Mouse (Mus musculus) retina, postnatal 1 day (tissue): ENCODE results near the gene Tgif1.

Experiments used
- DNase-seq: peaks from one replicate; pipeline ENCODE4 v3.0.0-alpha.2; 2012

The Tgif1 gene

GRCm38 (mm10) chr17:70866029-70866428 lies 12.7 kb upstream of the Tgif1 start:
- DNase-seq: no peak

- DNase-seq: no peak
These were observed 11.8 kb upstream of the Tgif1 start for GRCm38 (mm10) chr17:70865060-70865604.

DNA sequence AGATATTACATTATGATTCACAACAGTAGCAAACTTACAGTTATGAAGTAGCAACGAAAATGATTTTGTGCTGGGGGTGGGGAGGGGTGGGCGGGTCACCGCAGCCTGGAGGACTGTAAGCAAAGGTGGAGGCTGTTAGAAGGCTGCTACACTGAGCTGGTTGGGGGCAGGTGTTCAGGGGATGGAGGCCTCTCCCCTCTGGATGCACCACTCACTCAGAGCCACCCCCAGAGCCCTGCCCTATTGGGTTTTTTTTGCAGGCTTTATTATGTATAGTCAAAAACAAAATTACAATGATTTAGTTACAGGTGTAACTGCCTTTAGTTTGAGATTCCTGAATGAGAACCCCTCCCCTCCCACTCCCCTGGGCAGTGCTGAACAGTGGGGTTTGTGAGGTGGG lies 11.3 kb upstream of the Tgif1 start:
- DNase-seq: no peak

- DNase-seq: no peak
These were observed 10.8 kb upstream of the Tgif1 start for GRCm38 (mm10) chr17:70864117-70864516.

DNA sequence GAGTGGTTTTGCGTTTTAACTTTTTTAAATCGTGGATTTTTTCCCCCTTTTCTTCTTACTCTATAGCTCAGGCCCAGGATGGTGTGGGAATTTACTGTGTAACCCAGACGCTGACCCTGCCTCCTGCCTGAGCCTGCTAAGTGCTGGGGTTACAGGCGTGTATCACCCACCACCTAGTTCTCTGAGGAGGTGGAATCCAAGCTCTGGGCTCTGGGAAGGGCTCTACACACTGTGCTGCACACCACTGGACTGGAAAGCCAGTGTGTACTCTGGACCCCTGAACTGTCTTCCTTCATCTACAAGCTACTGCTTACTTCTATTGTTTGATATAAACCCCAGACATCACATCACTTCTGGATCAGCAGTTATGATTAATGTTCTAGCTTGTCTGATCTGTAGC lies 5.5 kb upstream of the Tgif1 start:
- no peak for DNase-seq

DNA sequence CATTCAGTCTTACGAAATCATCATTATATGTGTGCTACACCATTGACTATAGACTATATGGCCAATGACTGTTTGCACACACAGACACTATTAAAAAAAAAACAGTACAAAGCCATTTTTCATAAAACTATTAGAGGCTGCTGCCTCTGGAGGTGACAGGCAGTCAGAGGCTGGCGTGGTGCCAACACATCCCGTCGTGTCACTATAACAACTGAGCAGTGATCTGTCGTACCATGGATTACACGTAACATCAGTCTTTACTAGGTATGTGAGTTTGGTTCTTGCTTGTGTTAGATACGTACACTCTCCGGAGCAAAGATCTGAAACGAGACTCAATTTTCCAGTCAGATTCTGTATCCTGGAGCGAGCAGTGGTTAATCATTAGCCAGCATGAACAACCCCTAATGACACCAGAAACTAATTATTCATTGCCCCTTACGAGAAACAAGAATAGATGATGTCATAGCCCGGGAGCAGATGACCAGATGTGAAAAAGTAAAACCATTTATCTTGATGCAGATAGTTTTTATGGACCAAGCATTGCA lies 3.6 kb upstream of the Tgif1 start:
- peak; percentile 53 for DNase-seq

GRCm38 (mm10) chr17:70854021-70854420 lies 675 bp upstream of the Tgif1 start:
- no peak for DNase-seq

DNA sequence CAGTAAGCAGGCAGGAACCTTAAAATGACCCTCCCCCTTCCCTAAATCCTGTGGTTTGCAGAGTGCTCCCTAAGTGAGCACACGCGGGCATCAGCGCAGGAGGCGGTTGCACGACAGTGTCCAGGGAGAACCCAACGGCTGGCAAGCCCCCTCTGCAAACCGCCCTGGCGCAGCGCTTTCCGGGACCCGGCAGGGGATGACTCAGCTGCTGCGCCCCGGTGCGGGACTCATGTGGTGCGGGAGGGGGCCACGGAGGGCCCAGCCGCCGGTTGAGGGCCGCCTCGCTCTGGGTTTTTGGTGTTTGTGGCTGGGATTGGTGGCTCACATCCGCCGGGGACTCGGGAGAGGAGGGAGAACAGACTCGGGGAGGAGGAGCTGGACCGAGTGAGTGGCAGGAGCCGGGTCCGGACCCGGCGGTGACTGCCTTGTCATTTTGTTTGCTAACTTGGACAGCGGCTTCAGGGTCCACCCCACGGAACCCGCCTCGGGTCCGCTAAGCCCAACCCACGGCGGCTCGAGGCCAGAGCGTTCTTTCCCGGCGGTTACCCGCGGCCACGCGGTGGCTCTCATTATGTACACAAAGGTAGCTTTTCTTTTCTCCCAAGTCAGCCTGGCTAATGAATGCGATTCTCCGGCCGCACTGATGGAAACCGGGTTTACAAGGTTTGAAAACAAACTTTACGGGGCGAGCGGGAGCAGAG lies 510 bp downstream of the Tgif1 start:
- DNase-seq: peak; percentile 86

- peak; percentile 65 for DNase-seq
These were observed 1.2 kb downstream of the Tgif1 start for GRCm38 (mm10) chr17:70852011-70852685.

- DNase-seq: peak; percentile 85
These were observed 2.1 kb downstream of the Tgif1 start for GRCm38 (mm10) chr17:70850996-70851991.

DNA sequence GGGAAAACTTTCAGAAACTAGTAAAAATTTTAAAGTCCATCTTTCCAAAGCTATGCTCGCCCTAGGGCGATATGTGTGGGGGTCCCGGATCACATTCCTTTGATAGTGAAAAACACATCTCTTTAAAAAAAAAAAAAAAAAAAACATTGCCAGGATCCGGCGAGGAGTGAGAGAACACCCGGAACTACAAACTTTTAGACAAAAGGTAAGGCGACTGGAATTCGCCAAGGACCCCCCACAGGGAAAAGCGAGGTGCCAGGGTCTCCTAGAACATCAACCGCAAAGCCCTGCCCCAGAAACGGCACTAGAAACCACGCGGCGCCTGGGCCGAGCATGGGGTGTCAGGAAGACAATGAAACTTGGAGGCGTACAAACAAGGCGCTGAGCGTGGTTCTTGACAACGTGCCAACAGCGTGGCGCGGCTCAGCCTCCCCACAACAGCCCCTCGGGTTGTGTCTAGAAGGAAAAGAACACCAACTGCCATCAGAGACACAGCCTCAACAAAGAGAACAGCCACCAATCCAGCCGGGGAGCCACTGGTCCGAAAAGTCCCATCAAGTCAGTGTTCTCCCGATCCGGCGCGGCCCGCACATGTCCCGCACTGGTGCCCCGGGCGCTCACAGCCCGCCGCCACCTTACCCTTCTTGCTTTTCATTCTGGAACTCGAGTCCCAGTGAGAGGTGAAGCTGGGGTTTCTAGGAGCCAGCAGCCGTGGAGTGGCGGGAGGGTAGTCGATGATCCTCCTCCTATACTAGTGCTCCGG lies 2.9 kb downstream of the Tgif1 start:
- peak; percentile 82 for DNase-seq

DNA sequence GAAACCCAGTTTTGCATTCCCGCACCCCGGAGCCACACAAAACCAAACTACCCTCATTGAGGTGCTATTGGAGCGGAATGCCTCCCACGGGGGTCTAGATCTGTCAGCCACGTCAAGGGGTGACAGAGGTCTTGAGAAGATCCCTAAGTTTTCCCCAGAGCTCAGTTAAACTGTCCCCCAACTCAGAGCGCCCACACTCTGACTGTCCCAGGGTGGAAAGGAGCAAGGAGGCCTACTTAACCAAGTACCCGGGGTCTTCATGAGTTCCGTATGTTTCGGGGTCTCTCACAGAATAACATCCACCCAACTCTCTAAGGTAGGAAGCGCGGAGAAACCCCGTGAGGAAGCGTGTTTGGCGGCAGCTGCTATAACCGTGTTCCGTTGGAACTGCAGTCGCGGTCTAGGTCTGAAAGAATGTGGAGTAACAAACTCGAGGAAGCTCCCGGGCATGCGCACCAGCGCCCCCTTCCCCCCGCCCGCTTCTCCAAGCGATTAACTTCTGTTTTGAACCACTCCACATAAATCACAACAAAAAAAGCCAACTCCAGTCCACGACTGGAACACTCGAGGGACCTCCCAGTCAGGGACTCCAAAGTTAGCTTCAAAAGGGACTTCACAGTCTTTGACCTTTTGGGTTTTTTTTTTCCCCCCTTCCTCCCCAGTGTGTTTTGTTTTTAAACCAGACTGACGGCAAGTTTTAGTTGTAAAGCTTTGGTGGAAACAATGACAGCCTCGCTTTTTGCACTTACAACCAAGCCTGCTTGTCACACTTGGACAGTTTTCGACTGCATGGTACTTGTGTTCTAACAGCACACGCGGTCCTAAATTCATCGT lies 3.7 kb downstream of the Tgif1 start:
- DNase-seq: peak; percentile 87

DNA sequence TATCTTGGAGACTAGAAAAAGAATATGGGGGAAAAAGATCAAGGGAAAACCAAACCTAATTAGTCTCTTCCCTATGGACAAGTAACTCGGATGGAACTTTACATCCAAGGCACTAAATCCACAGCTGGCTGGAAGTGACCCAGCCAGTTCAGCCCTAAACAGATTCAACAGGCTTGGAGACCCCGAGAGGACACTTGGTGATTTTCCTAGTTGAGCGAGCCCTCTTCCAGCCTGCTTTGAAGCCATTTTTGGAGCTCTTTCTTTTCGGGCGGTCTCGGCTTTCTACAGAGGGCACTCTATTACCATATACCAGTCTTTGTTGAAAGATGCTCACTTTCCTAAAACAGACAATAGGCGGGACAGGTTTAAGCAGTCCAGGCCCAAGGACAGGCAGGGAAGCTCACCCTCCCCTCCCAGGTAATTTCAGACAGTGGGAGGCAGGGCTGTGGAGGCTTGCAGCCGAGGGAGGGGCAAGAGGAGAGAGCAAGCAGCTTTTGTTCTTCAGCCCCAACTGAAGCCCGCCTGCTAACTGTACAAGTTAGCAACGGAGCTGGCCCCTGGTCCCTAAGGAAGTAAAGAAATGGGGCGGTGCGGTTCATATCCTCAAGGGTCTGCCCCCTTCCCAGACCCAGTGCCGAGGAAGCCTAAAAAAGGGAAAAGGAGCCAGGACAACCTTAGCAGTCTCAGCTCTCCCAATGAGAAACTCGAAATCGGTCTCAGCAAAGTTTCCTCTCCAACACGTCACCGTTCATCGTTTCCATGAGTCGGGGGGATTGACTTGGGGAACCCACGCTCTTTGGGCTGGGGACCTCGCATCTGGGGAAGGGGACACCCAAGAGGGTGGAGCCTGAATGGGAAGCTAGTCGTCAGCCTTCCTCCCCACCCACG lies 4.6 kb downstream of the Tgif1 start:
- DNase-seq: peak; percentile 66

DNA sequence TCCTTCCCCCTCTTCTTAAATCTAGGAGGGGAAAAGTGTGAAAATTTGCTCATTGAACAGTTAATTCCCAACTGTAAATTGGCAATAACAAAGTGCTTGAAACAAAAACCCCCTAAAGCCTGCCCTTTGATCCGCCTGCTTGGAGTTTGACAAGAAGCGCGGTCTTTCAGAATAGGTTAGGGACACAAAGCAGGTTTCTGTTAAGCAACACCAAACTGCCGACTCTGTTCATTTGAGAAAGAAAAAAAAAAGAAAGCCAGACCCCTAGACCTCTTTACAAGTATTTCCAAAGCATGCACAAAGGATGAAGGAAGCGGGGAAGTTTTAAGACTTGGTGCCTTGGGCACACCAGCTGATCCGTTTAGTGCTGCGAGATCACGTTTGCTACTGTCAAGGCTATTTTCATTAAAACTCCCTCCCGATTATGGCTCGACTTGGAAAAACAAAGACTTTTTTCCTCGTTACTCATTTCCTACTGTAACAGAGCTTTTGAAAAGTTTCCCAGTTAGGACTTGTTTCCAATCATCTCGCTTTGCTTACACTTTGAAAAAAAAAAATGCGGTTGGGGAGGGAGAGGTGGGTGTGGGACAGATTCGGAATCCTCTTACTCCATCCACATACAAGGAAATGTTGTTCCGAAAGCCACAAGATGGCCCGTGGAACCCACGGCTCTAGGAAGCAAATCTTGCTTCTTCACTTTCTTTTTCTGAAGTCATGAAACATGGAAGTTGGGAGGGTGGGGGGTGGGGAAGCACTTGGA lies 5.4 kb downstream of the Tgif1 start:
- DNase-seq: peak; percentile 29

- peak; percentile 69 for DNase-seq
These were observed 6.3 kb downstream of the Tgif1 start for GRCm38 (mm10) chr17:70847086-70847485.

DNA sequence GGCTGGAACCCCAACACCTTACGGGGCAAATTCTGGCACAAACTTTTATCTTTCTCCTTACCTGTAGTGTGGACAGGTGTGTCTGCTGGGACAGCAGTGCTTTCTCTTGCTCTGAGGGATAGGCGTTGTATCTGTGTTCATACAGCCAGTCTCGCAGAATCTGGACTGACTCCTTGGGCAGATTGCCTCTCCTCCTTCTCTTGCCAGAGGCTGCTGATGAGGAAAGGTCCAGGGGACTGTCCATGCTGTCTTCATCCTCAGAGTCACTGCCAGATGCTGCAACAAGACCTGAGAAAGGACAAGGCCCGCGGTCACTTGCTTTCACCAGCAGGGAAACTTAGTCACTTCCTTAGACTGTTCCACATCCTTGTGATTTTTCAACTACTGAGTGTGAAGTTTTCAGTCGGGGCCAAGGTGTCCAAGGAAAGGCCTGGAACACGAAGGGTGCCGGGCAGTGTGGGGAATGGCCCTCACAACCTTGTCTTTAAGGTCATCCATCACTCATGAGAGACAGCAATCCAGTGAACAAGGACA lies 7.2 kb downstream of the Tgif1 start:
- DNase-seq: no peak

DNA sequence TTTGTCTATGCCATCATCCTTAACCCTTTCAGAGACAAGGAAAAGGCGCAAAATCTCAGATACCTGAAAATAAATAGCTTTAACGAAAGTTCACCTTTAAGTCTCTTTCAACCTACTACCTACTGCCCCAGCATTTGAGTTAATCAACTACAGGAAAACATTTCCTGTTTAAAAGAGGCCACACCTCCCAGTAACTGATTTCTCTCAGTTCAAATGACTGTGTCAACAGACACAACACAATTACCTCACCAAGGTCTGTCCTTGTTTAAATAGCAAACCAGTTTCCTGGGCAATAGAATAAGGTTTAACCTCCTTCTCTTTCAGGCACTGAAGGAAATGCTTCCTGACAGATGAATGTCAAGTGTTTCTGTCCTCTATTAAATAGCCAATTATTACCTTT lies 7.8 kb downstream of the Tgif1 start:
- DNase-seq: no peak

DNA sequence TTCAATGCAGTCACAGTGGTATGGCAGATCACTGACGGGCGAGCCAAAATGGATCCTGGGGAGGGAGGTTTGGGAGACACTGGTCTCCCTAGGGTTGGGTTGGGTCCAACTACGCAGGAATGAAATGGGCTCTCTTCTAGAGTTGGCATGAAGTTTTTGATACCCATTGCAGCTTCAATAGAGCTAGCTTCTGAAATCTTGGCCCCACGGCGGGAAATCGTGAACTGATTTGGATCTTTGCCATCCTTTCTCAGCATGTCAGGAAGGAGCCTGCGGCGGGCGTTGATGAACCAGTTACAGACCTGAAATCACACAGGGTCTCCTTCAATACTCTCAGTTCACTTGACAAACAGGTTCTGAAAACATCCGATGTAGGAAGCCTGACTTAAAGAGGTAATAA lies 8.4 kb downstream of the Tgif1 start:
- DNase-seq: no peak

DNA sequence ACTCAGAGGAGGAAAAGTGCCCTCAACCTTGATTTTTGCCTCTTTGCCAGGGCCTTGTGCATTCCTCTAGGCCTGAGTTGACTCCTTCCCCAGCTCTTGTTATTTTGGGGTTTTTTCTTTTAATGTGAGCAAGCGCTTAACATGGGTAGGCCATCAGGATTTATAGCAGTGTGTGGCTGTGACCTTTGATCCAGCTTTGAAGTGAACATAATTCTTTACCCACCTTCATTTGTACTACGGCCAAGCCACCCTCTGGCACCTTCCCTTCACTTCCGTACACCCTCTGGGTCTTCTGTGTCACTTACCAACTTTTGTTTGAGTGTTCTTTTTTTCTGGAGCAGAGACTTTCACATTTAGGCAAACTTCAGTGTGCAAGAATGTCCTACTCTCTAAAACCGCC lies 10.1 kb downstream of the Tgif1 start:
- DNase-seq: no peak
